Mouse (Mus musculus): ENCODE results near the gene Gltp. TPM values are rescaled to one million over a fixed set of nuclear protein-coding genes. Genes with fewer than 3 reads are reported as not detected.

Gltp gene
- polyA plus RNA-seq, 1 experiment = 33.5 TPM

DNA sequence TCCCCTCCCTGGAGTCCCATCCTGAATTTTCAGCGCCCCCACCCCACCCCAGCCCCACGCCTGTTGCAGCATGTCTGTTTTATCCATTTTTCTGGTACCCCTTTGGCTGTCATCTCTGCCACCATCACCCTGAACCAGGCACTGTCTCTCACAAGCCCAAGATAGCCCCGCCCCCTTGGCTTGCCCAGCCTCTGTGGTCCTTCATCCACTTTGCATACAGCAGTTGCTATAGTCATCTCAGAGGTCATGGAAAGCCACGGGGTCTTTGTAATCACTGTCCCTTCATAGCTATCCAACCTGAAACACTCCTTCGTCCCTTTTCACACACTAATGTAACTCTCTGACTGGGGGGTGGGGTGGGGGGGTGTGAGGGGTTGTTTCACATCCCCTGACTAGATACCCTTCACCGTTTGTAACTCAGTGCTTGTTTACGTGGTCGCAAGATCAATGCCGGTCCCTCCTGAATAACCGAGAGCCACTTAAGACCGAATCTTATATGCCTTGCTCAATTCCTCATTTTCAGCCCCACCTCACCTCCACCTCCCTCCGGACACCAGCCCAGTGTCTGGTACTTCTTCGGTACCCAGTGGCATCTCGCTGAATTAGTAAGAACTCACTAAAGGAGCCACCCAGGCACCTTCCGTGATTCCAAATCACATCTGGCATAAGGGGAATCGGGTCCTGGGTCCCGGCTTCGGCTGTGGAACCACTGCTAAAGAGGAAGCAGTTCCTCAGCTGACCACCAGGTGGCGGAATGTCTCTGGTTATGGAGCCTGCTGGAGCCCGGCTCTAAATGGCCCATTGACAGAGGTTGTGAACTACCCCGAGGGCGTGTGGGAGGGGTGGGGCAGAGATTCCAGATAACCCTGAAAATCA lies 51.8 kb downstream of the Gltp start:
- peak; percentile 91 for TF ChIP-seq CTCF (IDR thresholded peaks at IDR 0.05; ENCODE audit: control insufficient read depth, insufficient read depth, low read length)
- no peak for TF ChIP-seq POLR2A (IDR thresholded peaks at IDR 0.05; ENCODE audit: borderline replicate concordance, control insufficient read depth, low read depth, low read length)
- 11% methylated on average over 22 of the region's 22 CpGs for WGBS
- Histone ChIP-seq H3K4me3 (replicated peaks; ENCODE audit: control insufficient read depth, low read depth, low read length) (peak overlapping the region; percentile 27), H3K27ac (ENCODE audit: control insufficient read depth, insufficient read depth, low read depth, low read length, poor library complexity) (no peak overlapping the region), H3K4me1 (ENCODE audit: control insufficient read depth, insufficient read depth, low read length) (no peaks in the 10 kb centered on the region; the same call in 1 of the 2 replicates)

DNA sequence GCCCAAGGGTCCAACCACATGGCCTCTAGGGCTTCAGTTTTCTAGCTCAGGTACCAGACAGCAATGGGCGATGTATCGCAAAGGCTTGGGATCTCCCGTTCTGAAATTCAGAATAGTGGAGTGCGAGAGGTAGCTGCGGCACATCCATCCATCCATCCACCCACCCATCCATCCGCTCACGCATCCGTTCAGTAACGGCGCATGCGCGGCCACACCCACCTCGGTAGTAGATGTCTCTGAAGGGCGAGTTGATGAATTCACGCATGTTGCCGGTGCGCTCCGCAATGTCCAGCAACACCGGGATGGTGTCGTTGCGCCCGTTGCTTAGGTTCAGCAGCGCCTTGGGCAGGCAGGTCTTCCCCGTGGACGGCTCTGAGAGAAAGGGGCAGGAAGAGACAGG lies 54.7 kb downstream of the Gltp start:
- 82% methylated on average over 25 of the region's 25 CpGs for WGBS
- Histone ChIP-seq H3K4me3 (replicated peaks; ENCODE audit: control insufficient read depth, low read depth, low read length) (no peak overlapping the region), H3K27ac (ENCODE audit: control insufficient read depth, insufficient read depth, low read depth, low read length, poor library complexity) (no peak overlapping the region), H3K4me1 (ENCODE audit: control insufficient read depth, insufficient read depth, low read length) (no peaks in the 10 kb centered on the region; the same call in 1 of the 2 replicates)
- TF ChIP-seq POLR2A (IDR thresholded peaks at IDR 0.05; ENCODE audit: borderline replicate concordance, control insufficient read depth, low read depth, low read length) (no peak), CTCF (IDR thresholded peaks at IDR 0.05; ENCODE audit: control insufficient read depth, insufficient read depth, low read length) (no peak)

GRCm38 (mm10) chr5:114631336-114631735 lies 59.4 kb downstream of the Gltp start:
- TF ChIP-seq POLR2A (IDR thresholded peaks at IDR 0.05; ENCODE audit: borderline replicate concordance, control insufficient read depth, low read depth, low read length) = no peak
- TF ChIP-seq CTCF (IDR thresholded peaks at IDR 0.05; ENCODE audit: control insufficient read depth, insufficient read depth, low read length) = peak; percentile 46; the same call in 1 of the 2 replicates
- H3K4me1 ChIP-seq (ENCODE audit: control insufficient read depth, insufficient read depth, low read length) = no peaks in the 10 kb centered on the region
- no peak overlapping the region for H3K27ac ChIP-seq (ENCODE audit: control insufficient read depth, insufficient read depth, low read depth, low read length, poor library complexity)
- 41% methylated on average over 2 of the region's 2 CpGs for WGBS
- no peak overlapping the region for H3K4me3 ChIP-seq (replicated peaks; ENCODE audit: control insufficient read depth, low read depth, low read length)

GRCm38 (mm10) chr5:114625590-114625989 lies 65.2 kb downstream of the Gltp start:
- 13% methylated on average over 3 of the region's 3 CpGs for WGBS
- Histone ChIP-seq H3K4me1 (ENCODE audit: control insufficient read depth, insufficient read depth, low read length) (no peaks in the 10 kb centered on the region), H3K4me3 (replicated peaks; ENCODE audit: control insufficient read depth, low read depth, low read length) (no peak overlapping the region), H3K27ac (ENCODE audit: control insufficient read depth, insufficient read depth, low read depth, low read length, poor library complexity) (no peak overlapping the region)
- TF ChIP-seq POLR2A (IDR thresholded peaks at IDR 0.05; ENCODE audit: borderline replicate concordance, control insufficient read depth, low read depth, low read length) = no peak
- peak; percentile 67 for TF ChIP-seq CTCF (IDR thresholded peaks at IDR 0.05; ENCODE audit: control insufficient read depth, insufficient read depth, low read length)

DNA sequence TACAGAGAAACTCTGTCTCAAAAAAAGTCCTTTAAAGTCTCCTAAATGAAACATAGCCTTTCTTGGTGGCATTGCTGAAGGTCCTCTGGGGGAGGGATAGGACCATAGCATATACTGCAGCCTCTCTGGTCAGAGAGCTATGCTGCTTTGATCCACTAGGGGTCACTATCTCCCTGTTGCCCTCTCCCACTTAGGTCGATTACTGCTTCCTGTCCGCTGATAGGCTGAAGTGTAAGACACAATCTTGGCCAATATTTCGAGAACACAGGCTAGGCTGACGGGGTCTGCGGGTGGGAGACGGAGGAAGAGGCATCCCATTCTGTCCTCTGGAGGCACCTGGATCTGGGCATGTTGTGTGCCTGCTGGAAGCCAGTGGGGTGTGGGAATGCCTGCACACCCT lies 70.5 kb downstream of the Gltp start:
- H3K27ac ChIP-seq (ENCODE audit: control insufficient read depth, insufficient read depth, low read depth, low read length, poor library complexity) = no peak overlapping the region
- TF ChIP-seq CTCF (IDR thresholded peaks at IDR 0.05; ENCODE audit: control insufficient read depth, insufficient read depth, low read length) (peak; percentile 75), POLR2A (IDR thresholded peaks at IDR 0.05; ENCODE audit: borderline replicate concordance, control insufficient read depth, low read depth, low read length) (no peak)
- H3K4me1 ChIP-seq (ENCODE audit: control insufficient read depth, insufficient read depth, low read length) = no peaks in the 10 kb centered on the region
- 27% methylated on average over 6 of the region's 6 CpGs for WGBS
- no peak overlapping the region for H3K4me3 ChIP-seq (replicated peaks; ENCODE audit: control insufficient read depth, low read depth, low read length)

Other genes with a start within 250 kb of the Gltp start
- 6.2 and 9.1 TPM in 2 replicates for gene Mmab, start 246.9 kb downstream of the Gltp start, polyA plus RNA-seq (2011; ENCODE audit: insufficient read depth, insufficient read length, low replicate concordance, missing spikeins)
- 6.7 and 7.7 TPM in 2 replicates for gene Mvk, start 246.7 kb downstream of the Gltp start, polyA plus RNA-seq (2011; ENCODE audit: insufficient read depth, insufficient read length, low replicate concordance, missing spikeins)
- 0.92 TPM in 1 of 2 replicates, not detected in the other for gene Fam222a, start 123.0 kb downstream of the Gltp start, polyA plus RNA-seq (2011; ENCODE audit: insufficient read depth, insufficient read length, low replicate concordance, missing spikeins)
- gene Trpv4, start 32.6 kb downstream of the Gltp start, polyA plus RNA-seq (2011; ENCODE audit: insufficient read depth, insufficient read length, low replicate concordance, missing spikeins) = 1.3 and 5.0 TPM in 2 replicates
- 15.5 and 23.5 TPM in 2 replicates for gene Tchp, start 16.8 kb upstream of the Gltp start, polyA plus RNA-seq (2011; ENCODE audit: insufficient read depth, insufficient read length, low replicate concordance, missing spikeins)
- gene Ankrd13a, start 83.7 kb upstream of the Gltp start, polyA plus RNA-seq (2011; ENCODE audit: insufficient read depth, insufficient read length, low replicate concordance, missing spikeins) = 60.5 and 99.2 TPM in 2 replicates
- 33.6 and 52.4 TPM in 2 replicates for gene Git2, start 84.5 kb upstream of the Gltp start, polyA plus RNA-seq (2011; ENCODE audit: insufficient read depth, insufficient read length, low replicate concordance, missing spikeins)
- 16.9 and 25.3 TPM in 2 replicates for gene 1500011B03Rik, start 132.5 kb upstream of the Gltp start, polyA plus RNA-seq (2011; ENCODE audit: insufficient read depth, insufficient read length, low replicate concordance, missing spikeins)
- not detected in 2 replicates for gene 4930519G04Rik, start 162.7 kb upstream of the Gltp start, polyA plus RNA-seq (2011; ENCODE audit: insufficient read depth, insufficient read length, low replicate concordance, missing spikeins)
- not detected in 2 replicates for gene Gm9936, start 167.7 kb upstream of the Gltp start, polyA plus RNA-seq (2011; ENCODE audit: insufficient read depth, insufficient read length, low replicate concordance, missing spikeins)
- gene Oasl2, start 206.0 kb upstream of the Gltp start, polyA plus RNA-seq (2011; ENCODE audit: insufficient read depth, insufficient read length, low replicate concordance, missing spikeins) = 37.0 and 44.3 TPM in 2 replicates
- 8.7 and 13.5 TPM in 2 replicates for gene Oasl1, start 232.3 kb upstream of the Gltp start, polyA plus RNA-seq (2011; ENCODE audit: insufficient read depth, insufficient read length, low replicate concordance, missing spikeins)

Data from bone marrow, adult 2 months (tissue).